Mouse (Mus musculus) myocyte (in vitro differentiated cells): ENCODE results near the gene Pnpla2.
A peak's percentile ranks its signal among the peaks of the same experiment; 100 is the strongest.

ENCODE experiments used
- CEBPB ChIP-seq: IDR thresholded peaks from 2 replicates; pipeline ENCODE4 v1.6.1; 2011; ENCODE audit warnings: mild to moderate bottlenecking, moderate library complexity; ENCODE audit not compliant: poor library complexity, insufficient read depth, severe bottlenecking
- E2F4 ChIP-seq: IDR thresholded peaks from one replicate; pipeline ENCODE4 v1.6.1; 2011; ENCODE audit warnings: mild to moderate bottlenecking, control low read depth, moderate library complexity; ENCODE audit not compliant: insufficient read depth
- MAX ChIP-seq: IDR thresholded peaks from one replicate; pipeline ENCODE4 v1.6.1; 2011; ENCODE audit warnings: low read depth, mild to moderate bottlenecking, control low read depth
- MYOG ChIP-seq, 3 experiments: IDR thresholded peaks; one replicate each; pipeline ENCODE4 v1.6.1; 2011; ENCODE audit warnings: control low read depth in 2 of 3, low read depth in 2 of 3, mild to moderate bottlenecking in 2 of 3; ENCODE audit not compliant: insufficient read length in 2 of 3, control insufficient read depth in 1 of 3, insufficient read depth in 1 of 3
- POLR2A ChIP-seq: IDR thresholded peaks from one replicate; pipeline ENCODE4 v1.6.1; 2011; ENCODE audit warnings: low read depth, mild to moderate bottlenecking, control low read depth, moderate library complexity; ENCODE audit not compliant: insufficient read length
- REST ChIP-seq: IDR thresholded peaks from one replicate; pipeline ENCODE4 v1.6.1; 2011; ENCODE audit warnings: mild to moderate bottlenecking, control low read depth, moderate library complexity; ENCODE audit not compliant: insufficient read depth, insufficient read length
- SRF ChIP-seq: IDR thresholded peaks from one replicate; pipeline ENCODE4 v1.6.1; 2011; ENCODE audit warnings: low read depth; ENCODE audit not compliant: control insufficient read depth, insufficient read length
- TCF12 ChIP-seq: IDR thresholded peaks from one replicate; pipeline ENCODE4 v1.6.1; 2011; ENCODE audit warnings: mild to moderate bottlenecking, control low read depth; ENCODE audit not compliant: poor library complexity, insufficient read depth, severe bottlenecking

- TF ChIP-seq POLR2A = peak; percentile 12
- TF ChIP-seq TCF12 = no peak
- no peak for TF ChIP-seq MAX
- TF ChIP-seq REST = no peak
- no peak for TF ChIP-seq E2F4
- TF ChIP-seq MYOG (IDR thresholded peaks at IDR 0.05; ENCODE audit: control insufficient read depth in 1 of 3, insufficient read depth in 1 of 3, insufficient read length in 2 of 3, low read depth in 2 of 3) = no peak
- TF ChIP-seq SRF = no peak
- no peak for TF ChIP-seq CEBPB
These were observed 15.6 kb downstream of the Pnpla2 start for GRCm38 (mm10) chr7:141470637-141470944.
